Mouse (Mus musculus) heart, adult 11 months (tissue): ENCODE measurements around the gene Card6.

Experiments used
- DNase-seq: peaks from one replicate; pipeline ENCODE4 v3.0.0; 2022

Card6 gene

GRCm38 (mm10) chr15:5129111-5129805 lies 20.9 kb upstream of the Card6 start:
- DNase-seq = peak; percentile 48

DNA sequence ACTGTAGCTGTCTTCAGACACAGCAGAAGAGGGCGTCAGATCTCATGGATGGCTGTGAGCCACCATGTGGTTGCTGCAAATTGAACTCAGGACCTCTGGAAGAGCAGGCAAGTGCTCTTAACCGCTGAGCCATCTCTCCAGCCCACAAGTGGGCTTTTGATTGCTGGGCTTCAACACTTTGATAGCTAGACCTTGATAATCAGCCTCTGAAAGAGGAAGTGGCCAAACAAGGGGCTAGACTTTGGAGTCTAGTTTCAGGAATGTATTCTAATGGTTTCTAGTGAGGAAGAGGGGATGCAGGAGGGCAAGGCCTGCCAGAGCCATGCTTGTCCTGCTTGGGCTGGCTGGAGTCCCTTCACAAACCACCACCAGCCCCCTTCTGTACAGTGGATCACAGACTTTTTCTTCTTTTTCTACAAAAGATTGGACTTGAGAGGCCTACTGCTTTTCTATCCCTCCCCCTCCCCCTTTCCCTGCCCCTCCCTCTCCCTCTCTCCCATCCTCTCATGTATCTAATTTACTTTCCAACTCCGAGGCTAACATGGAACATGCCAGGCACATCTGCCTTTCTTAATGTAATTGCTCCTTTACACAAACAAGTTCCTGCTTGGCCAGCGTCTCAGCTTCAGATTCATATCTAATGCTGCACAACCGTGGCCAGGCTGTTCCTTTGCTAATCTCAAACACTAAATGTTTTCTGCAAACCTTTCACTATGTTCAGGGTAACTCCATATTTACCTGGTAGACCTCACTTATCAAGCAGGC lies 20.0 kb upstream of the Card6 start:
- peak; percentile 49 for DNase-seq

DNA sequence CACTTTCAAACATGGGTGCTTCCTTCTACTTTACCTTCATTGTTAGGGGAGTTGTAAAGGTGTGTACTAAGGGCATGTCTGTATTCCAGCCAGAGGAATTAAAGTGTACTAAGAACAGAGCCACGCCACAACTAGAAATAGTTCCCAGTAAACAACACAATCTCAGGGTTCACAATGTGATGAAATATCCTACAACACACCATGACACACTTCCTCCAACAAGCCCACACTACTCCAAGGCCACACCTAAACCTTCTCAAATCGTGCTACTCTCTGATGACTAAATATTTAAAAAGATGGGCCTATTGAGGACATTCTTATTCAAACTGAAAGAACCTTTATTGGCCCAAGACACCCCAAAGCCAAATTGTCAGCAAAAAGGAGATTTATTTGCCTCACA lies 19.1 kb upstream of the Card6 start:
- no peak for DNase-seq

DNA sequence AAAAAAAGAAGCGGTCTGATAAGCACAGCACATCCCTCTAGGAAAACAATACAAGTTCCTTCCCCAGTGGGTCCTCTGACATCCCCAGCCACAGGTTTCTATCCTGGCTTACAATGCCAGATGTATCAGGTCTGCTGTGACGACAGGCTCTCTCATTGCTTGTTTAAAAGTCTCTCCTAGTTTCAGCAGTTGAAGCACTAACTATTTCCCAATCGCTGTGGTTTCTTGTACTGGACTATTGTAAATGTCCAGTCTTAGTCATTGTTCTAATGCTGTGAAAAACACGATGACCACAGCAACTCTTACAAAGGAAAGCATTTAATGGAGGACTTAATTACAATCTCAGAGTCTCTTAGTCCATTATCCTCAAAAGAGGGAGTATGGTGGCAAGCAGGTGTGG lies 18.1 kb upstream of the Card6 start:
- DNase-seq = no peak

DNA sequence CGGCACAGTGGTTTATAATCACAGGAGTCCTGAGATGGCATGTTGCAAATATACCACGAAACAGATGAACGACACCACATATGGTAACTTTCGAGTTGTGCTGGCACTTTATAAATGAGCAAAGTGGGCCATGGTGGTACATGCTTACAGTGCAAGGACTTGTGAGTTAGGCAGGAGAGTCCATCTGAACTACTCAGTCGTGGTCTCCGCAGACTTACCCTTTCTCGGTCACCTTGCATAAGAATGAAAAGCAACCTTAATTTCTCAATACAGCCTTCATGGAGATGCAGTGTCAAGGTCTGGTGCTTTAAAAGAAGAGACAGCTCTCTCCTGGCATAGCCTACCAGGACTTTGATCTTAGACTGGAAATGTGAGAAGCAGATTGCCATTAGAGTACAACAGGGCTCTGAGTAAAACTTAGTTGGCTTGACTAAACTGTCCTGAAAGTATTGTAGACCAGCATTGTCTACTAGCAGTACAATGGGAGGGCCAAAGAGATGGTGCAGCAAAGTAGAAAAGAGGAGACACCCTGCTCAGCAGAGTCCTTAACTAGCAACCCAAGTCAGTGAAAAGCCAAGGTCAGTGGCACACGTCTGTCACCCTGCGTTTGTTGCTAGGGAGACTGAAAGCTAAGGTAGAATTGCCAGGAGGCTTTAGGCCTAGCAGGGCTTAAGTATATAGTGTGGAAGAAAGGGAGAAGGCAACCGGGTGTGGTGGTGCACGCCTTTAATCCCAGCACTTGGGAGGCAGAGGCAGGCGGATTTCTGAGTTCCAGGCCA lies 13.4 kb upstream of the Card6 start:
- DNase-seq = peak; percentile 71

DNA sequence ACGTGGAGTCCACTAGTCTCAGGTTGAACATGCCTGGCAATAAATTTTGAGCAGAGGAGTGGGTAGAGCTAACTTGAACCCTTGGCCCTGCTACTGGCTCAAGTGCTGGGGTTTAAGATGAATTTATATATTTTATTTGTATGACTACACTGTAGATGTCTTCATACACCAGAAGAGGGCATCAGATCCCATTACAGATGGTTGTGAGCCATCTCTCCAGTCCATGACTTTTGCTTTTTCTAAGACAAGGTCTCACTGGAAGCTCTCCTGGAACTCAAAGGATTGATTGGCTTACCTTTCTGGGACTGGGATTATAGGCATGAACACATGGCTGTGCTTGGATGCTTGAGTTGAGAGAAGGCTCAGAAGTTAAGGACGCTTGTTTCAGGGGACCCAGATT lies 11.4 kb upstream of the Card6 start:
- DNase-seq = peak; percentile 33

- DNase-seq = peak; percentile 55
Observed at GRCm38 (mm10) chr15:5119192-5119591, 10.9 kb upstream of the Card6 start.

DNA sequence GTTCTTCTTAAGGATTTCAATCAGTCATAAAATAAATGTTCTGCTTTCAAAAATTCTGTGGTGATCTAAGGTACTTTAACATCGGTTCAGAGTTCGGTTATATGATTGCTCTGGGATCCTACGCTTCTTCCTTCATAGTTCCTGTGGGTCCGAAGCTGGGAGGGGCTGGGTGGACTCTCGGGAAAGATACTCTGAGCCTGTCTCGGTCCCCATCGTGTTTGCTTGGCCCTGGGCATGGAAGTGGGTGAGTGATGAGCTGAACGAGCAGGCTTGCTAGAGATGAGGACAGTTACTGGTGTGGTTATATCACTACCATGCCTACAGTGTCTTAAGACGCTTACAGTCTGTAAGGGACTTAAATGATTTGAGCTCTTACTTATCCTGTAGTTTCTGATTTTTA lies 10.3 kb upstream of the Card6 start:
- DNase-seq = peak; percentile 67

GRCm38 (mm10) chr15:5117031-5117601 lies 8.8 kb upstream of the Card6 start:
- DNase-seq = peak; percentile 87

GRCm38 (mm10) chr15:5116270-5117030 lies 8.1 kb upstream of the Card6 start, which contains the start of gene Rpl37:
Gene Rpl37, plus strand, starts transcription at chr15:5116645.
- peak; percentile 100 for DNase-seq

DNA sequence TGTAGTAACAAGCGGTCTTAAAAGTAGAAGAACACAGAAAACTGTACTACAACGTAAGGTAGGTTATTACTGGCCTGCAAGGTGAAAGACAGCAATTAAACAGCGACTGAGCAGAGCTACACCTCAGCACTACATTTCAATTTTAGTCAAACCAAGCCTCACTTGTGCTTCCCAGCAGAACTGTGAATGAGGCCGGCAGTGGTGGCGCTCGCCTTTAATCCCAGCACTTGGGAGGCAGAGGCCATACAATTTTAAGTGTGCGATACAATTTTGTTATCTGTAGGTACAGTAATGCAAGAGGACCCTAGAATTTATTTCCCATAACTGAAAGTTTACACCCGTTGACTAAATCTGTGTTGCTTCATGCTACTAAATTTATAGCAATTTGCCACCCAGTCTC lies 6.8 kb upstream of the Card6 start:
- DNase-seq = peak; percentile 70

GRCm38 (mm10) chr15:5112651-5113050 lies 4.3 kb upstream of the Card6 start:
- DNase-seq = peak; percentile 85

GRCm38 (mm10) chr15:5108655-5109040 lies 309 bp upstream of the Card6 start:
- DNase-seq = peak; percentile 79

DNA sequence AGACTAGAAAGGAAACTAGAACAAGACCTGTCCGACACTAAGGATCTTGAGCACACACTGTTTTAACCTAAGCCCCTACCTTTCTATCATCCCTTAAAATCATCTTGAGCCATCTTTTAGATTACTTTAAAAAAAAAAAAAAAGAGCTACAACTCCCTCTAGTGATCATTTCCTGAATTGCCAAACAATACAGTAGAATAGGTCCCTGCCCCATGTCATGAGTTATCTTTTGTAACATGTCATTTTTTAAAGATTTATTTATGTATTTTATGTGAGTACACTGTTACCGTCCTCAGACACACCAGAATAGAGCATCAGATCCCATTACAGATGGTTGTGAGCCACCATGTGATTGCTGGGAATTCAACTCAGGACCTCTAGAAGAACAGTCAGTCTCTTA lies 2.0 kb downstream of the Card6 start:
- DNase-seq = peak; percentile 55

GRCm38 (mm10) chr15:5105891-5106290 lies 2.4 kb downstream of the Card6 start:
- peak; percentile 65 for DNase-seq

- DNase-seq = peak; percentile 56
Observed at GRCm38 (mm10) chr15:5102312-5102711, 6.0 kb downstream of the Card6 start.

DNA sequence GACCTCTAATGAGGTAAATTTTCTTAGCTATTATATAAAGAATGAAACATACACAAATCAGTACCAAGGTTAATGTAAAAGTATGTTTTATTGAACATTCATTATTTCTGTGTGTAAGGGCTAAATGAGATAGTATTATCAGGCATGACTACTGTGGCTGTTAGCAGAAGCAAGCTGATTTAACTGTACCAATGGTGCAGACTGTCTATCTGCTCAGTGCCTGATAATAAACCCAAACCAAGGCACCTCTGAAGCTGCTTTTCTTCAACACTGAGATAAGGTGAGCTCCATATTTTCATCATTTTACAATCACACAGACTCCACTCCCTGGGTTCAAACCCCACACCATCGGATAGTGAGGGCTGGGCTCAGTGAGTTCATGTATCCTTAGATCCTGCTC lies 11.0 kb downstream of the Card6 start:
- peak; percentile 48 for DNase-seq

DNA sequence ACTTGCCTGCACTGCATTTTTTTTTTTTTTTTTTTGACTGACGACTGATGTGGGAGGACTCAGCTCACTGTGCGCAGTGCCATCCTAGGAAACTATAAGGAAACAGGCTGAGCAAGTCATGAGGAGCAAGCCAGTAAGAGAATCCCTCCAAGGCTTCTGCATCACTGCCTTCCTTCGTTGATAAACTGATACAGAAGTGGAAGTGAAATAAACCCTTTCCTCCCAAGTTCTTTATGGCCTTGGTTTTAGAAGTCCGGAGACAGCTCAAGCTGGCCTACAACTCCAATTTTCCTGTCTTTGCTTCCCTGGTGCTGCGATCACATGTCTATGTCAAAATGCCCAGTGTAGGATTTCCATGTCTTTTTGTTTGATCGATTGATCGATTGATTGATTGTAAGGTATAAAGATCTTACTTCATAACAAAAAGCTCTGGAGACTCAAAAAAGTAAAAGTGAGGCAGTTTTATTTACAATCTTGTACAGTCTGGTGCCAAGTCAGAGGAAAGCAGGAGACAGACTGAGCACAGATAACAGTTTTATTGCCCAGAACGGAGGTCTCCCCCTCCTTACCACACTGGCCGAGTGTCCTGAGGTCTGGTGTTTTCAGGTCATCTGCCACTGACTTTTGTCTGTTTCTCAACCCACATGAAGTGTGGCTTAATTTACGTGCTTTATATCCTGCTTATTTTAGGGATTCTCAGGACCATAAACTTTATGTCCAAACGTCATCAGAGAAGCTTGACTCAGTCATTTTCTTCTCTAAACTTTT lies 12.6 kb downstream of the Card6 start:
- DNase-seq = no peak

- peak; percentile 59 for DNase-seq
Observed at GRCm38 (mm10) chr15:5090131-5090530, 18.2 kb downstream of the Card6 start.

GRCm38 (mm10) chr15:5088850-5089608 lies 19.3 kb downstream of the Card6 start:
- peak; percentile 48 for DNase-seq

GRCm38 (mm10) chr15:5086162-5086561 lies 22.2 kb downstream of the Card6 start:
- DNase-seq = no peak
